Mouse (Mus musculus) Patski (cell line): ENCODE measurements around the gene Rab12. TPM values are rescaled to one million over a fixed set of nuclear protein-coding genes. Genes with fewer than 3 reads are reported as not detected.
"Not testable (repeated sequence)": the region's sequence is repeated elsewhere in the genome, so short reads cannot be mapped to it uniquely, and the experiment has no call there.

ENCODE experiments used
- ATAC-seq: fragments of 100-300 bp; one replicate; pipeline ENCODE4 v1.8.0; 2021
- CTCF ChIA-PET: fragments of 350-600 bp; sonication (Branson Sonifier 250); formaldehyde crosslinking; loops from one replicate; lab custom pipeline; 2022; ENCODE audit warnings: inconsistent platforms; lab: Charles Lee
- POLR2A ChIA-PET: fragments of 350-600 bp; sonication (Branson Sonifier 250); formaldehyde crosslinking; loops from one replicate; lab custom pipeline; 2022; ENCODE audit warnings: antibody characterized with exemption, inconsistent platforms; lab: Charles Lee
- DNase-seq: peaks from one replicate; pipeline ENCODE4 v3.0.0-alpha.2; 2011; ENCODE audit warnings: low read depth, low spot score
- H3K27me3 ChIP-seq: fragments of 371-371 bp; one replicate; pipeline ENCODE4 v1.5.1; 2021
- CTCF ChIP-seq: fragments of 100-300 bp; IDR thresholded peaks from one replicate; pipeline ENCODE4 v1.5.1; 2021
- in situ Hi-C: fragments of 300-500 bp; cut with MboI; formaldehyde crosslinking; loops from 3 replicates; pipeline ENCODE4 v1.11.1; 2018; ENCODE audit warnings: low pct_unique_long_range_greater_than_20kb, mixed read lengths
- polyA plus RNA-seq: library from polyadenylated mRNA; unstranded; gene quantifications from one replicate; pipeline ENCODE4 v1.2.3, GENCODE M21; 2021

The Rab12 gene
- polyA plus RNA-seq, result 79.8 TPM

DNA sequence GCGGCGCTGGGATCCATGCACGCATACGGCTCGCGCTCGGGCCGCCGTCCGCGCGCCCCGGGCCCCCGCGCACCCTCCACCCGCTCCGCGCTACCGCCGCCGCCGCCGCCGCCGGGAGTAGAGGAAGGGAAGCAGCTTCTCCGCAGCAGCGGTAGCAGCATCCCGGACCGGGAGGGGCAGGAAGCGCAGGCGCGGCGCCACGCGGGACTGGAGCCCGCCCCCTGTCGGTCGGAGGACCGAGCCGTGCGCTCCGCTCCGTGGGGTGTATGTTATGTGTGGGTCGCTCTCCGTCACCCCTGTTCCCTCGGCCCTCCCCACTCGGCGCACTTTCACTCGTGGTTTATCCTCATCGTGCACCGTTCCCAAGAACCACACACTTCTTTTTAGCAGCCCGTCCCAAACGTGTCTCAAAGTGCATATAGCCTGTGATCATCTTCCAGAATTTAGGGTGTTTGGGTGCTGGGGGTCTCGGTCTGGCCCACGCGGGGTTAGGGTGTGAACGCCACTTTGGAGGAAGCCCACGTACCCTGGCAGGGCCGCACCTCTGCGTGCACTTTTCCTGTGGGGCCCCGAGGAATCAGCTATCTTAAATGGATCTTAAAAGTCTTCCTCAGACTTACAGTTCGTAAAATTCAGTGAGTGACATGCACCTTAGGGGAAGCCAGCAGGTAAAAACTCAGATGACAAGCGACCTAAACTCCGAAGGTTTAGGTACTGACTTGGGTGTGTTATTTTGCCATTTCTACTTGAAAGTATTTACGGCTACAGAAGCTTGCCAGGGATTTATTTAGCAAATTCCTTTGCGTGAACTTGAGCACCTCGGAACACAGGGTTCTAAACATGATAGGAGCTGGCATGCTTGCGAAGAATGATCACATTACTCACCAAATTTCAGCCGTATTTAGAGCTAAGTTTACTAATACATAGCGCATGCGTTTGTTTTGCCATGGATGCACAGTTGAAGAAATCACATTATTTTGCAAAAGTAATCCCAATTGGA, at the start of gene Rab12:
TSS of gene Rab12 (minus strand) at position 176 of the 1,000 bp plus-strand sequence.
- DNase-seq, result no peak
- TF ChIP-seq CTCF, result peak; percentile 100
- no peaks in the 10 kb centered on the region for H3K27me3 ChIP-seq
- ChIA-PET POLR2A (interaction anchor here (1.1 to 1.4 kb wide), 2 partner anchors 11 to 16 kb away, joined by 3 to 4 read pairs; no protein-coding TSS in a partner anchor), CTCF (interaction anchor here (0.9 to 1.8 kb wide), 6 partner anchors 9 to 285 kb away, joined by 3 to 8 read pairs (median 4); no protein-coding TSS in a partner anchor)
- ATAC-seq, result peak; percentile 94
- in situ Hi-C loops, result no loop called here

DNA sequence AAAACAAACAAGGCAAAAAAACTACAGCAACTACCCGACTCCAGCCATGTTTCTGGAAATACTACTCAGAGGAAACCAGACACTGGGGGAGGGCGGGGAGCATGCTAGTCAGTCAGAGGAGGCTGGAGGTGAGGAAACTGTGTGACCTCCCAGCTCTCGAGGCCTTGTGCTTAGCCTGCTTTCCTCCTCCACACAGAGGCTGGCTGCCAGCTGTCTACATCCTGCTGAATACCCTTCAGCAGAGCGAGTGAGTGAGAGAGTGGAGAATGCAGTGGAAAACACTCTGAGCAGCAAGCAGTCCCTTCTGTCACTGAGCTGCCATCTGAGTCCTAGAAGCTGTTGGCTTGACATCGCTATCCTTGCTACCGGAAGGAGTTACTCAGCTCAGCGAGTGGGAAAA, 44.7 kb upstream of the Rab12 start:
- in situ Hi-C loops, result no loop called here
- ChIA-PET POLR2A (interaction anchor here (0.6 kb wide), 1 partner anchor 217 kb away, joined by 3 read pairs; no protein-coding TSS in a partner anchor), CTCF (no interaction called here)
- ATAC-seq (no peak), DNase-seq (no peak)
- H3K27me3 ChIP-seq, result no peaks in the 10 kb centered on the region
- no peak for TF ChIP-seq CTCF

DNA sequence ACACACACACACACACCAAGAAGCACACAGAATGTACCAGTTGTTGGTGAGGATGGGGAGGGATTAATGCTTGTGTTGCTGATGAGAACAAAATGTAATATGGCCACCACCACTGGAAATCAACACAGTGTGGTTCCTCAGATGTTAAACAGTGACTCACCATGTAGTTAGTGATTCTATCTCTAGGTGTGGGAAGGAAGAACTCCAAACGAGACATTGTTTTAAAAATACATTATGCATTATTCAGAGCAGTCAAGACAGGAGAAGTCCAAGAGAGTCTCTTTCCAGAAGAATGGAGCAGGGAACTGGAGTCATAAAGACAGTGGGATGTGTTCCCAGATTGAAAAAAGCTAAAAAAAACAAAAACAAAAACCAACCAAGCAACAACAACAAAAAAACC, 44.0 kb upstream of the Rab12 start:
- ATAC-seq, result no peak
- POLR2A ChIA-PET, result interaction anchor here (0.6 kb wide), 1 partner anchor 217 kb away, joined by 3 read pairs; no protein-coding TSS in a partner anchor
- CTCF ChIA-PET, result no interaction called here
- H3K27me3 ChIP-seq, result no peaks in the 10 kb centered on the region
- no peak for TF ChIP-seq CTCF
- DNase-seq, result no peak
- in situ Hi-C loops, result no loop called here

DNA sequence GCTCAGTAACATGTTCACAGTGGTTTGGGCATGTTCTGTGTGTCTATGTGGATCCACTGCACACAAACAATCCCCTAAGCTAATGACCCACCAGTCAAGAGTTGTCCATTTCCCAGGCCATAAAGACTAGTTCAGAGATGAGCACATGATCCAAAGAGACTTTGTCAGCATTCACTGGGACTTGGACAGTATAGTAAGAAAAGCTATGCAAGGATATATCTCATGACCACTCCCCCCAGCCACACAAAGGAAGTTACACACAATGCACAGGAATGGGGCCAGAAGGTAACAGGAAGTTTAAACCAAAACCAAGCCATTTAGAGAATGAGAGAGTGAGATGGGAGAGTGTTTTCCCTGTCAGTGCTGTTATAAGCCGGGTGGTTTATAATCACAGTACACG, 41.9 kb upstream of the Rab12 start:
- ATAC-seq (no peak), DNase-seq (no peak)
- POLR2A ChIA-PET, result no interaction called here
- no peaks in the 10 kb centered on the region for H3K27me3 ChIP-seq
- in situ Hi-C loops, result no loop called here
- TF ChIP-seq CTCF, result no peak
- CTCF ChIA-PET, result no interaction called here

DNA sequence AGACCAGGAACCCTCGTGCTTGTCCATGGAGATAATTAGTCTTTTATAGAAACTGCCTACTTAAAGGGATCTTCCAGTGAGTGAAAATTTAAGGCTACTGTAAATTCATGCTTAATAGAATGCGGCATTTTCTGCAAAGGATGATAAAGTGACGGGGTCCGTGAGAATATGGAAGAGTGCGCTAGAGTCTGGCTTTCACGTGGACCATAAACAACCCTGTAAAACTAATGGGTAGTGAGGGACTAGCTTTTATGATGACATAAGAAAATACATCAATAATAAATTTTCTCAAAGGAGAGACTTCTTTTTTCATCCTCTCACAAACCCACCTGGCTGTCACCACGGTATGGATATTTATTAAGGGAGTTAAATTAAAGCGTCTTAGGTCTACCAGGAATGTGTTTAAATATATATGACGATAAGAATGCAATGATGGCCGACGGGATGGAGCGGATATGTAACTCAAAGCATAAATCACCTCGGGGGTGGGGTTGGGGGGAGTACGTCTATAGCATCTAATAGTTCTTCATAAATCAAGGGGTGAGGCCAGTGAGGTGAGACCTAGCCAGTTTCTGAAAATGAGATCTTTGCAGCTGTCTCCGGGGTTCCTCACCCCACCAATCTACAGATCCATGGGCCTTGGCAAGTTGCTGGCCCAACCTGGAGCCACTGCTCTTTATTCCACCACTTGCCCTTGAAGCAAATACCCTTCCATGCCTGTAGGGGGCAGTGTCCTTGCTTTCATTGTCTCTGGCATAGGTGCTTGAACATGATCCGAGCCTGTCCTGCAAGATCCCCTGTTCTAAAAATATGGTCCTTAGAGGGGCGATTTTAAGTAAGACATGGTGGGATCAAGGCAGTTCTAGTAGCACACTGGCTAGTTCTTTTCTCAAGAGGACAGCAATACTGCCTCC, 39.1 kb upstream of the Rab12 start:
- ChIA-PET CTCF (no interaction called here), POLR2A (no interaction called here)
- ATAC-seq, result no peak
- TF ChIP-seq CTCF, result peak; percentile 51
- in situ Hi-C loops, result no loop called here
- no peak for DNase-seq
- H3K27me3 ChIP-seq, result peaks cover 7% of the 10 kb centered on the region

DNA sequence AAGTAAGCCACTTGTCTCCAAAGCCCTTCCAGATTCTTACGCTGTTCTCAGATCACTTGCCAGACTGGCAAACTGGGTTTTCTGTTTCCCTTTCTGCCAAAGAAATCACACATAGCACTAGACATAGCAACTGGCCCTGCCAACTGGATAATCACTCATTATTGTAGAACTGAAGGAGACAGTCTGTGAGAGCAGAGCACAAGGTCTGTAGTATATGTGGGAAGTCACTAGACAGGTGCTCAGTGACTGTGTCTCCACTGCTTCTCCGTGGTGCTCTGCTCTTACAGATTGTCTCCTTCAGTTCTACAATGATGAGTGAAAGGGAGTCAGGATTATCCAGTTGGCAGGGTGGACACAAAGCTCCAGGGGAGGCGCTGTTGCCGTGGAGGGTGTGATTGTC, 33.2 kb upstream of the Rab12 start:
- H3K27me3 ChIP-seq, result peaks cover 7% of the 10 kb centered on the region
- DNase-seq (no peak), ATAC-seq (no peak)
- no peak for TF ChIP-seq CTCF
- ChIA-PET CTCF (interaction anchor here (1.5 kb wide), 1 partner anchor 33 kb away, joined by 5 read pairs; the partner anchor contains the start of gene Rab12), POLR2A (no interaction called here)
- in situ Hi-C loops, result no loop called here

DNA sequence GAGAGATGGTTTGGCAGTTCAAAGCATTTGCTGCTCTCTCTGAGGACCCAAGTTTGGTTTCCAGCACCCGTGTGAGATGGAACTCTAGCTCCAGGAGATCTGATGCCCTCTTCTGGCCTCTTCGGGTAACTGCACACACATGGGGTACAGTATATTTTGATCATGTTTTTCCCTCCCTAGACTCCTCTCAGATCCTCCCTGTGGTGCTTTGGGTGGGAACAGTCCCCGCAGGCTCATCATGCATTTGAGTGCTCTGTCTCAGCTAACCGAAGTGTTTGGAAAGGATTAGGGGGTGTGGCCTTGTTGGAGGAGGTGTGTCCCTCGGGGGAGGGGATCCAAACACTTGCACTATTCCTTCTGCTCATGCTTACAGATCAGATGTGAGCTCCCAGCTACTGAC, 31.0 kb upstream of the Rab12 start:
- CTCF ChIA-PET, result no interaction called here
- TF ChIP-seq CTCF, result no peak
- in situ Hi-C loops, result no loop called here
- DNase-seq, result no peak
- no peak for ATAC-seq
- peaks cover 2% of the 10 kb centered on the region for H3K27me3 ChIP-seq
- POLR2A ChIA-PET, result no interaction called here

DNA sequence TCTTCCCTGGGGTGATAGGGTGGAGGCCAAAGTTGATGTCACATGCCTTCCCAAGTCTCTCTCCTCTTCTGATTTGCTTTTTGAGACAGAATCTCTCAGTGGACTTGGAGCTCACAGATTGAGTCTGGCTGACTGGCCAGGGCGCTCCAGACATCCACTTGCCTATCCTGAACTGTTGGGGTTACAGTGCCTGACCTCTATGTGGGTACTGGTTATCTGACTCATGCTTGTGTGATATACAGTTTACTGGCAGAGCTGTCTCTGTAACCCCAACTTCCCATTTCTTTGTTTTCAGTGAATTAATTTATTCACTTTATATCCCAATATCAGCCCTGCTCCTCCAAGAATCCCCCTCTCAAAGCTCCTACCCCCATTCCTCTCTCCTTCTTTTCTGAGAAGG, 12.8 kb upstream of the Rab12 start:
- ATAC-seq (no peak), DNase-seq (no peak)
- in situ Hi-C loops, result no loop called here
- H3K27me3 ChIP-seq, result peaks cover 4% of the 10 kb centered on the region
- ChIA-PET POLR2A (no interaction called here), CTCF (no interaction called here)
- TF ChIP-seq CTCF, result no peak

DNA sequence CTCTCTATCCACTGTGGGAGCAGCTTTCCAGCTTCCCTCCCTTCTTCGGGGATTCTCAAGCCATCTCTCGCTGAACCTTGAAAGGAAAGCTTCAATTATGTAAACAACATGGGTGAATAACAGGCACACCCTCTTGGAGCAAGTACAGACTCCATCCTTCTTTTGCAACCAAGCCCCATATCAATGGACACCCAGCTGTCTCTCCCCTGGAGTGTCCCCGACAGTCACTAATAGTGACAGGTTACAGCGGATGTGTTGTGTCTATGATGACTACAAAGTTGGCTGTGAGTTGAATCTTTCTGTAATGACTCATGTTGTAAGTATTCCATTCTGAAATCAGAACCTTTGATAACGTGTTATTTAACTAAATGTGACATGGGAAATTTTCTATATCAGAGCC, 3.9 kb upstream of the Rab12 start:
- ATAC-seq (no peak), DNase-seq (no peak)
- H3K27me3 ChIP-seq, result peaks cover 4% of the 10 kb centered on the region
- ChIA-PET CTCF (interaction anchor here (1.9 kb wide), 1 partner anchor 15 kb away, joined by 4 read pairs; no protein-coding TSS in a partner anchor), POLR2A (no interaction called here)
- in situ Hi-C loops, result no loop called here
- TF ChIP-seq CTCF, result no peak

DNA sequence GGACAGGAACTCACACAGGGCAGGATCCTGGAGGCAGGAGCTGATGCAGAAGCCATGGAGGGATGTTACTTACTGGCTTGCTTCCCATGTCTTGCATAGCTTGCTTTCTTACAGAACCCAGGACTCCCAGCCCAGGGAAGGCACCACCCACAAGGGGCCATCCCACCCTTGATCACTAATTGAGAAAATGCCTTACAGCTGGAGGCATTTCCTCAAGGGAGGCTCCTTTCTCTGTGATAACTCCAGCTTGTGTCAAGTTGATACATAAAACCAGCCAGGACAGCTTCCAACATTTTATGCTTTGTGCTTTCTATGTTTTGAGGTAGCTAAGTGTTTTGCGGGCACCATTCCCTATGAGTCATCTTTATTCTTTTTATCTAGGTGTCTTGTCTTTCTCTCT, 3.1 kb upstream of the Rab12 start:
- H3K27me3 ChIP-seq, ATAC-seq, in situ Hi-C loops, DNase-seq, POLR2A ChIA-PET: not testable (repeated sequence)
- CTCF ChIA-PET, result interaction anchor here (1.1 to 1.9 kb wide), 2 partner anchors 12 to 15 kb away, joined by 3 to 4 read pairs; no protein-coding TSS in a partner anchor
